Mouse (Mus musculus): Measurements from ENCODE around the gene Gm6217. TPM values are rescaled to one million over a fixed set of nuclear protein-coding genes. Genes with fewer than 3 reads are reported as not detected.

The Gm6217 gene
- polyA plus RNA-seq, 1 experiment from 2014 or later = not detected

Other genes with a start within 250 kb of the Gm6217 start
- 207 and 208 TPM in 2 replicates for gene Mff, start 206.5 kb downstream of the Gm6217 start, polyA plus RNA-seq (2016; fragmentation: Nextera tagmentation; extraction: Ambion mirVana)
- gene Tm4sf20, start 162.9 kb downstream of the Gm6217 start, polyA plus RNA-seq (2016; fragmentation: Nextera tagmentation; extraction: Ambion mirVana) = 0.17 TPM in 1 of 2 replicates, not detected in the other
- gene Gm47791, start 160.2 kb downstream of the Gm6217 start, polyA plus RNA-seq (2016; fragmentation: Nextera tagmentation; extraction: Ambion mirVana) = not detected in 2 replicates
- 46.4 and 47.0 TPM in 2 replicates for gene Agfg1, start 91.9 kb downstream of the Gm6217 start, polyA plus RNA-seq (2016; fragmentation: Nextera tagmentation; extraction: Ambion mirVana)
- 0.29 TPM in 1 of 2 replicates, not detected in the other for gene A030005L19Rik, start 18.1 kb downstream of the Gm6217 start, polyA plus RNA-seq (2016; fragmentation: Nextera tagmentation; extraction: Ambion mirVana)
- gene A030014E15Rik, start 6.5 kb downstream of the Gm6217 start, polyA plus RNA-seq (2016; fragmentation: Nextera tagmentation; extraction: Ambion mirVana) = not detected in 2 replicates
- gene A030003K21Rik, start 12.0 kb upstream of the Gm6217 start, polyA plus RNA-seq (2016; fragmentation: Nextera tagmentation; extraction: Ambion mirVana) = not detected in 2 replicates
- not detected in 2 replicates for gene Gm7544, start 24.6 kb upstream of the Gm6217 start, polyA plus RNA-seq (2016; fragmentation: Nextera tagmentation; extraction: Ambion mirVana)
- gene Gm47955, start 28.9 kb upstream of the Gm6217 start, polyA plus RNA-seq (2016; fragmentation: Nextera tagmentation; extraction: Ambion mirVana) = not detected in 2 replicates
- gene Gm47959, start 69.1 kb upstream of the Gm6217 start, polyA plus RNA-seq (2016; fragmentation: Nextera tagmentation; extraction: Ambion mirVana) = not detected in 2 replicates
- 2.3 and 2.7 TPM in 2 replicates for gene Slc19a3, start 107.0 kb upstream of the Gm6217 start, polyA plus RNA-seq (2016; fragmentation: Nextera tagmentation; extraction: Ambion mirVana)
- not detected in 2 replicates for gene Krtap28-10, start 111.1 kb upstream of the Gm6217 start, polyA plus RNA-seq (2016; fragmentation: Nextera tagmentation; extraction: Ambion mirVana)
- gene Gm47969, start 113.5 kb upstream of the Gm6217 start, polyA plus RNA-seq (2016; fragmentation: Nextera tagmentation; extraction: Ambion mirVana) = not detected in 2 replicates
- gene A030005K14Rik, start 128.0 kb upstream of the Gm6217 start, polyA plus RNA-seq (2016; fragmentation: Nextera tagmentation; extraction: Ambion mirVana) = not detected in 2 replicates
- gene Krtap28-13, start 129.5 kb upstream of the Gm6217 start, polyA plus RNA-seq (2016; fragmentation: Nextera tagmentation; extraction: Ambion mirVana) = not detected in 2 replicates
- 0.21 and 0.66 TPM in 2 replicates for gene Ccl20, start 185.4 kb upstream of the Gm6217 start, polyA plus RNA-seq (2016; fragmentation: Nextera tagmentation; extraction: Ambion mirVana)
- gene Daw1, start 228.4 kb upstream of the Gm6217 start, polyA plus RNA-seq (2016; fragmentation: Nextera tagmentation; extraction: Ambion mirVana) = not detected in 2 replicates